Mouse (Mus musculus) kidney, embryonic 14.5 days (tissue): ENCODE measurements around the gene Cspg4. TPM values are rescaled to one million over a fixed set of nuclear protein-coding genes. Genes with fewer than 3 reads are reported as not detected.

Source experiments
- ATAC-seq: fragments of 200-750 bp; cut with Nextera tagmentation; 2 replicates; pipeline ENCODE4 v1.8.0; 2017; ENCODE audit warnings: moderate number of reproducible peaks, mild to moderate bottlenecking, moderate TSS enrichment, moderate library complexity; ENCODE audit not compliant: low FRiP score, low TSS enrichment
- H3K27ac ChIP-seq: fragments of 300-500 bp; sonication (generic); 2 replicates; pipeline ENCODE4 v1.5.1; 2014; ENCODE audit warnings: low read depth, mild to moderate bottlenecking, low read length, moderate library complexity, mixed read lengths
- H3K27me3 ChIP-seq: fragments of 300-500 bp; sonication (generic); 2 replicates; pipeline ENCODE4 v1.6.1; 2014; ENCODE audit warnings: mild to moderate bottlenecking, low read length; ENCODE audit not compliant: control insufficient read depth, insufficient read depth
- H3K36me3 ChIP-seq: fragments of 300-500 bp; sonication (generic); 2 replicates; pipeline ENCODE4 v1.6.1; 2014; ENCODE audit warnings: low read length, mixed read lengths; ENCODE audit not compliant: control insufficient read depth, insufficient read depth
- H3K4me1 ChIP-seq: fragments of 300-500 bp; sonication (generic); 2 replicates; pipeline ENCODE4 v1.6.1; 2014; ENCODE audit warnings: low read length, mixed read lengths; ENCODE audit not compliant: control insufficient read depth, insufficient read depth
- H3K4me2 ChIP-seq: fragments of 300-500 bp; sonication (generic); replicated peaks from 2 replicates; pipeline ENCODE4 v1.6.1; 2014; ENCODE audit warnings: low read depth, mild to moderate bottlenecking, low read length
- H3K4me3 ChIP-seq: fragments of 300-500 bp; sonication (generic); 2 replicates; pipeline ENCODE4 v1.5.1; 2014; ENCODE audit warnings: mild to moderate bottlenecking, low read length
- H3K9ac ChIP-seq: fragments of 300-500 bp; sonication (generic); 2 replicates; pipeline ENCODE4 v1.6.1; 2014; ENCODE audit warnings: low read depth, mild to moderate bottlenecking, low read length, moderate library complexity
- H3K9me3 ChIP-seq: fragments of 300-500 bp; sonication (generic); 2 replicates; pipeline ENCODE4 v1.6.1; 2016; ENCODE audit warnings: low read length; ENCODE audit not compliant: control insufficient read depth
- WGBS: fragments of 180-500 bp; shearing (Covaris S2); extraction: QIAGEN DNeasy Blood & Tissue Kit; methylation state at CpG from one replicate; pipeline ENCODE4 v1.1.7; 2014; 5-methylcytosine and 5-hydroxymethylcytosine counted together
- polyA plus RNA-seq: library from polyadenylated mRNA; unstranded; fragments of >200 nt; fragmentation: Nextera tagmentation; extraction: Ambion mirVana; gene quantifications from 2 replicates; pipeline ENCODE4 v1.2.1, GENCODE M21; 2014

Cspg4 gene
- polyA plus RNA-seq, 1 experiment from 2014 or later: 19.2 TPM

GRCm38 (mm10) chr9:56840721-56841120 lies 24.1 kb upstream of the Cspg4 start:
- no peak for ATAC-seq
- H3K9me3 ChIP-seq: no peaks in the 10 kb centered on the region
- H3K4me3 ChIP-seq: no peak overlapping the region
- no peak overlapping the region for H3K27ac ChIP-seq
- H3K27me3 ChIP-seq: no peaks in the 10 kb centered on the region
- no peak overlapping the region for H3K4me2 ChIP-seq
- H3K36me3 ChIP-seq: no peaks in the 10 kb centered on the region
- WGBS: 71% methylated on average over 5 of the region's 5 CpGs
- peaks cover 32% of the 10 kb centered on the region for H3K4me1 ChIP-seq
- H3K9ac ChIP-seq: no peak overlapping the region

GRCm38 (mm10) chr9:56841864-56842263 lies 23.0 kb upstream of the Cspg4 start:
- no peak overlapping the region for H3K4me2 ChIP-seq
- H3K27ac ChIP-seq: no peak overlapping the region
- H3K4me1 ChIP-seq: peaks cover 32% of the 10 kb centered on the region
- H3K27me3 ChIP-seq: no peaks in the 10 kb centered on the region
- no peaks in the 10 kb centered on the region for H3K36me3 ChIP-seq
- no peak overlapping the region for H3K4me3 ChIP-seq
- no peaks in the 10 kb centered on the region for H3K9me3 ChIP-seq
- ATAC-seq: no peak
- no peak overlapping the region for H3K9ac ChIP-seq

- Histone ChIP-seq H3K4me2 (no peak overlapping the region), H3K36me3 (no peaks in the 10 kb centered on the region), H3K9ac (no peak overlapping the region), H3K9me3 (no peaks in the 10 kb centered on the region), H3K4me3 (no peak overlapping the region), H3K27me3 (no peaks in the 10 kb centered on the region), H3K4me1 (peaks cover 32% of the 10 kb centered on the region), H3K27ac (no peak overlapping the region)
- WGBS: 15% methylated on average over 3 of the region's 3 CpGs
- ATAC-seq: peak; percentile 79
Observed at GRCm38 (mm10) chr9:56842303-56842719, 22.5 kb upstream of the Cspg4 start.

GRCm38 (mm10) chr9:56843679-56844188 lies 21.1 kb upstream of the Cspg4 start:
- Histone ChIP-seq H3K27me3 (no peaks in the 10 kb centered on the region), H3K4me1 (peaks cover 32% of the 10 kb centered on the region), H3K27ac (no peak overlapping the region), H3K9me3 (no peaks in the 10 kb centered on the region), H3K4me3 (no peak overlapping the region), H3K9ac (no peak overlapping the region), H3K4me2 (no peak overlapping the region), H3K36me3 (no peaks in the 10 kb centered on the region)
- WGBS: 20% methylated on average over 7 of the region's 7 CpGs
- ATAC-seq: no peak

GRCm38 (mm10) chr9:56844644-56845043 lies 20.2 kb upstream of the Cspg4 start:
- Histone ChIP-seq H3K4me2 (no peak overlapping the region), H3K27me3 (no peaks in the 10 kb centered on the region), H3K9ac (no peak overlapping the region), H3K9me3 (no peaks in the 10 kb centered on the region), H3K36me3 (no peaks in the 10 kb centered on the region), H3K4me1 (peaks cover 32% of the 10 kb centered on the region), H3K27ac (no peak overlapping the region), H3K4me3 (no peak overlapping the region)
- WGBS: 44% methylated on average over 8 of the region's 8 CpGs
- no peak for ATAC-seq

DNA sequence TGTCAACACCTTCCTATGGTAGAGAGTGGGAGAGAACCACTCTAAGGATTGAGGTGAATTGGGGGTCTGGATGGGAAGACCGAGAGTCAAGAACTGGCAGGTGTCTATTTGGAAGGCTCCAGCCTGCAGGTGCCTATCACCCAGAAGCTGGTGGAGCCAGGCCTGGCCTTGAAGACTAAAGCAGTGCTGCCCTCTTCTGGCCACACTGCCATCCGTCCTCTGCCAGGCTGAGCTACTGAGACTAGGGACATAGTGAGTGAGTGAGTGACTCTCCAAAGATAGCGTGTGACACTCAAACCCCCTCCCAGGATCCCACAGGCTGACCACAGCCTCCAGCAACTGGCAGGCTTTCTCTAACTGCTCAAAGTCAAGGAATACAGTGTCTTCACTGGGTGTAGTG lies 17.3 kb upstream of the Cspg4 start:
- WGBS: 28% methylated on average over 3 of the region's 3 CpGs
- ATAC-seq: peak; percentile 33; the same call in 1 of the 2 replicates
- Histone ChIP-seq H3K27ac (no peak overlapping the region), H3K4me1 (peaks cover 21% of the 10 kb centered on the region; the same call in 1 of the 2 replicates), H3K4me2 (no peak overlapping the region), H3K4me3 (no peak overlapping the region), H3K27me3 (no peaks in the 10 kb centered on the region), H3K36me3 (no peaks in the 10 kb centered on the region), H3K9me3 (no peaks in the 10 kb centered on the region), H3K9ac (no peak overlapping the region)

DNA sequence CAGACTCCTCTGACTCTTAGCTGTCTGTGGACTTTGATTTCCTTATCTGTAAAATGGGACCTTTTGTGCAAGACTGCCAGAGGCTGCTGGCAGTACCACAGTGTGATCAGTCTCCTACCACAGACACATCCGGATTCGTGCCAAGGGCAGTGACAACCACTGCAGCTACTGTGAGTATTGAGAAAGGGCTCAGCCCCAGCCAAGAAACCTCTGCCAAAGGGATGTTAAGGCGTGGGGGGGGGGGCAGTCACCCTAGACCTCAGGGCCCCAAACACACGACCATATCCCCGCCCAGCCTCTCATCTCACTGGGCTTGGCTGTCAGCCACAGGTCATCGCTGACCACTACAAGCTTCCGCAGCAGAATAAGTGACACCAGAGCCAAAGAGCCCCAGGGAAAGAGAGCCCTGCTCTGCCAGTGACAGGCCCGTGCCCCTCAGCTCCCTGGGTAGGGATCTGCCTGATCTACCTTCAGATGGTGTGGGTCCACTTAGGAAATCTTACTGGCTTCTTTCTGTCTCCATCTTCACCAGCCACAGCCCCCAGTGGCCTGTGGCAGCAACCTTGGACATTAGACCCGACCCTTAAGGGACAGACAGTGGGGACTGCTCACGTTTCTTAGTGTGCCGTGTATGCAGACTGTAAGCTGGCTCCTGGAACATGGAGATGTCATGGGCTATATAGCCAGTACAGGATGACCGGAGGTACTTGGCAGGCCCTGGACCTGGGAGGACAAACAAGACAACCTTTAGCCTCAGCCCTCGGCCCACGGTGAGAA lies 14.5 kb upstream of the Cspg4 start:
- Histone ChIP-seq H3K27me3 (no peaks in the 10 kb centered on the region), H3K4me2 (no peak overlapping the region), H3K9ac (no peak overlapping the region), H3K36me3 (no peaks in the 10 kb centered on the region), H3K9me3 (no peaks in the 10 kb centered on the region), H3K4me3 (no peak overlapping the region), H3K4me1 (0 out of 2 replicates have a peak, but pooled peaks cover 5% of the 10 kb centered on the region), H3K27ac (no peak overlapping the region)
- 73% methylated on average over 14 of the region's 14 CpGs for WGBS
- ATAC-seq: no peak

- no peaks in the 10 kb centered on the region for H3K36me3 ChIP-seq
- no peak overlapping the region for H3K4me2 ChIP-seq
- H3K4me1 ChIP-seq: 0 out of 2 replicates have a peak, but pooled peaks cover 5% of the 10 kb centered on the region
- H3K4me3 ChIP-seq: no peak overlapping the region
- no peak overlapping the region for H3K9ac ChIP-seq
- no peak for ATAC-seq
- no peaks in the 10 kb centered on the region for H3K27me3 ChIP-seq
- 85% methylated on average over 4 of the region's 4 CpGs for WGBS
- H3K9me3 ChIP-seq: no peaks in the 10 kb centered on the region
- H3K27ac ChIP-seq: no peak overlapping the region
Observed at GRCm38 (mm10) chr9:56850905-56851252, 14.0 kb upstream of the Cspg4 start.

DNA sequence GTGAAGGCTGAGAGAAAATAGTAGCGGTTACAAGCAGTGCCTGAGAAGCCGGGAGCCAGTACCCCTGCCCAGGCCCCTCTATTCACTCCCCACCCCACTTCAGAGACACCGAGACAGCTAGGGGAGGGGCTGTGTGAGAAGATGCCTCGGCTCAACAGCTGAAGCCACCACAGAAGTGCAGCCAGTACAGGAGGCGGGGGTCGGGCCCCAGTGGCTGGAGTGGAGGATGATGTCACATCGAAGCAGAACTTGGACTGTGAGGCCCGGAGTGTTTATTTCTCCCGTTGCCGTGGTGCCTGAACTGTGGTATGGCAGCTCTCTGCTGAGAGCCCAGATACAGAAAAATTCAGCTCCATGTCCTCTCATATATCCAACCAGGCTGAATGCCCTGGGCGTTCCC lies 13.1 kb upstream of the Cspg4 start:
- peak; percentile 63; the same call in 1 of the 2 replicates for ATAC-seq
- no peaks in the 10 kb centered on the region for H3K9me3 ChIP-seq
- no peak overlapping the region for H3K27ac ChIP-seq
- no peak overlapping the region for H3K4me2 ChIP-seq
- 0 out of 2 replicates have a peak, but pooled peaks cover 5% of the 10 kb centered on the region for H3K4me1 ChIP-seq
- WGBS: 29% methylated on average over 11 of the region's 11 CpGs
- no peak overlapping the region for H3K9ac ChIP-seq
- H3K4me3 ChIP-seq: no peak overlapping the region
- H3K36me3 ChIP-seq: no peaks in the 10 kb centered on the region
- no peaks in the 10 kb centered on the region for H3K27me3 ChIP-seq
